Mouse (Mus musculus): ENCODE data around the gene Srgap2.

The Srgap2 gene

DNA sequence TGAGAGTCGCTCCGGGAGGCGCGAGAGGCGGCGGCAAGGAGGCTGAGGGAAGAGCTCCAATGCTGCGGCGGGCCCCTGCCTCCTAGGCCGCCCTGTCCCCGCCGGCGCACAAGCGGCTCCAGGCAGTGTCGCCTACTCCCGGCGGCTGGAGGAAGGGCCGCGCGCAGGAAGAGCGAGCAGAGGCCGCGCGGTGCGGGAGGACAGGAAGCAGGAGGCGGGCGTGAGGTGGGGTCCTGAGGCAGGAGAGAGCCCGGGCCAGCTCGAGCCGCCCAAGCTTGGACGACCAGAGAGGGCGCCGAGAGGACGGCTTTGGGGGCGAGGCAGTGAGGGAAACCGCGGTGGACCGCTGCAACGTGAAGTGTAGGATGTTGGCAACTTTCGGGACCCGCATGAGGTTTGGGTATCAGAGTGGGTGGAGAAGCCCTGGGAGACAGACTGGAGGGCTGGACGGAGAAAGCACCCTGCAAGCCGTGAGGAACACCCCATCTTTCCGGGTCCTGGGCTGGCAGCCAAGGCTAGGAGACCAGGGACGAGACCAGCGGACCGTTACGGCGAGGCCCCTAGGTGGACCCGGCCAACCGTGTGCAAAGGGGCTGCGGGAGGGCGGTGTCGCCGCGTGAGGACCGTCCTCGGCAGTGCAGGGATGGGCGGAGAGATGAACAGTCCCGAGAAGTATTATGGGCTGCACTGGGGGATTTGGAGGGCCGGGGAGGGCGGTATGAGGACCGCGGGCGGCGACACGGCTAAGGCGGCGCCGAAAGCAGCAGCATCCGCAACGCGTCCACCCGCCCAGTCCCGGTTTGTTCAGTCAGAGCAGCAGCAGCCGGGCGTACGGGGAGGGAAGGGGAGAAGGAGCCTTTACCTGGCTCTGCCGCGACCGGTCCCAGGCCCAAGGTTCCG lies 531 bp downstream of the Srgap2 start:
- intact Hi-C loops (cut with DNase I), result loop anchor here (10.0 kb wide), 1 partner anchor 182 kb away; no protein-coding TSS in a partner anchor

- intact Hi-C loops (cut with DNase I), result loop anchor here (10.0 kb wide), 1 partner anchor 181 kb away; no protein-coding TSS in a partner anchor
Measured at GRCm38 (mm10) chr1:131525586-131526271, 1.4 kb downstream of the Srgap2 start.

DNA sequence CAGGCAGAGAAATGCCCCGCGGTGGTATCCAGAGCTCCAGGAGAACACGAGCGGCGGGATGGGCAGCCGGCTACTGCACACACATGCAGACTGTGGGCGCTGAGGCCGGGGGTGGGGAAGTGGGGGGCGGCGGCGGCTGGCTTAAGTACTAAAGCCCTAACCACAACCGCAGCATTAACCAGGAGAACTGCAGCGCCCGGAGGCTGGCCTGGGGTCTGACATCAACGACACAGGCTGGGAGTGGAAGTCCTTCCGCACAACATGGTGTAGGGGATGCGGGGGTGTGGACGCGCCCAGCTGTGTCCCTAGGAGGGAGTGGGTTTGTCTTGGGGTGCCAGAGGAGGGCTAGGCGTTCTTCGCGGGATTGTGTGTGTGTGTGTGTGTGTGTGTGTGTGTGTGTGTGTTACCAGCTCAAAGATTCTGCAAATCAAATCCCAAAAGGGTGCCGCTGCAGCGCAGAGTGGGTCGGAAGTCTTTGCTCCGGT lies 2.0 kb downstream of the Srgap2 start:
- intact Hi-C loops (cut with DNase I), result loop anchor here (10.0 kb wide), 1 partner anchor 180 kb away; no protein-coding TSS in a partner anchor

DNA sequence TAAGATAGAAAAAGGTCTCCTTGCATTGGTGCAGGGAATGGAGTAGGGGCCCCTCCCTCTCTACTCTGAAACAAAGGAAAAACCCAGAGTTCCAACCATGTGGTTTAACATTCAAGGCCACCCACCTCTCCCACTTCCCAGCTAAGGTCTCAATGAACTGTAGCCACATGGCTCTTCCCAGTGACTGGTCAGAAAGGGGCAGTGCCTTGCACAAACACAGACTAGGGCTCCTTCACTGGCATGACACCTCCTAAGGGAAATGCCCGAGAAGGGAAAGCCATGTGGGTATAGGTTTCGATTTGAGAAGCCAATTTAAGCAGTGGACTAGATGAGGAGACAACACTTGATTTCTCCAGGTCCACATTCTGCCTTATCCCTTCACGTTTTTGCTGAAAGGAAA lies 3.4 kb downstream of the Srgap2 start:
- intact Hi-C loops (cut with DNase I), result loop anchor here (10.0 kb wide), 1 partner anchor 179 kb away; no protein-coding TSS in a partner anchor

GRCm38 (mm10) chr1:131516588-131516987 lies 10.6 kb downstream of the Srgap2 start:
- intact Hi-C loops (cut with DNase I), result no loop called here

DNA sequence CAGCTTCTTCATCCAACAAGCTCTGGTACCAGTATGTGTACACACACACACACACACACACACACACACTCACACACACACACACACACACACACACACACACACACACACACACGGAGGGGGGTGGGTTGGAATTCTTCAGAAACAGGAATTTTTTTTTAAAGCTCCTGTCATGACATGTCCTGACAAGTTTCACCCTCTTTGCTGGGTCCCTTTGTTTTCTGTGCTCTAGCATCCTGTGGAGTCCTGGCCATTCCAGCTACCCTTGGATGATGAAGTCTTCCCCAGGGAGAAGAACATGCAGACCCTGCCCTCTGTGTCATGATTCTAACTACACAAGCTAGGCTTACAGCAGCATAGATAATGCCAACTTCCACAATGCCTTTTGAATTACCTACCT lies 13.0 kb downstream of the Srgap2 start:
- intact Hi-C loops (cut with DNase I), result no loop called here

DNA sequence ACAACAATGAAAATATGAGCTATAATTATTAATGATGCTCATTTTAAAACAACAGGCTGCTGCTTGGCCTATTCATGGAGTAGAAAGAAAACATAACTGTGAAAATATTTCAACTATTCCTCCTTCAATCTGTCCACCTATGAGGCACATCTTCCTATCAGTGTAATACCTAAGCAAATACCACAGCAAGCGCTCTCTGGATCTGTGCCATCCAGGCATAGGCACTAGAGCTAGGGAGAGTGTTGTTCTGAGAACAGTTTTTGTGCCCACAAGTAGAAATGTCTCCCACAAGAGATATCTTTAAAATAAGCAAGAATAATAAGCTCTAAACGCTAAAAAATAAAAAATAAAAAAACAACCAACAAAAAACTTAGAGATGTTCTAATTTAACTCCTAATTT lies 14.0 kb downstream of the Srgap2 start:
- intact Hi-C loops (cut with DNase I), result no loop called here

GRCm38 (mm10) chr1:131511661-131512500 lies 15.3 kb downstream of the Srgap2 start:
- intact Hi-C loops (cut with DNase I), result no loop called here

- intact Hi-C loops (cut with DNase I), result no loop called here
Measured at GRCm38 (mm10) chr1:131511131-131511530, 16.0 kb downstream of the Srgap2 start.

GRCm38 (mm10) chr1:131501681-131502080 lies 25.5 kb downstream of the Srgap2 start:
- intact Hi-C loops (cut with DNase I), result no loop called here

GRCm38 (mm10) chr1:131498231-131498630 lies 28.9 kb downstream of the Srgap2 start:
- intact Hi-C loops (cut with DNase I), result no loop called here

DNA sequence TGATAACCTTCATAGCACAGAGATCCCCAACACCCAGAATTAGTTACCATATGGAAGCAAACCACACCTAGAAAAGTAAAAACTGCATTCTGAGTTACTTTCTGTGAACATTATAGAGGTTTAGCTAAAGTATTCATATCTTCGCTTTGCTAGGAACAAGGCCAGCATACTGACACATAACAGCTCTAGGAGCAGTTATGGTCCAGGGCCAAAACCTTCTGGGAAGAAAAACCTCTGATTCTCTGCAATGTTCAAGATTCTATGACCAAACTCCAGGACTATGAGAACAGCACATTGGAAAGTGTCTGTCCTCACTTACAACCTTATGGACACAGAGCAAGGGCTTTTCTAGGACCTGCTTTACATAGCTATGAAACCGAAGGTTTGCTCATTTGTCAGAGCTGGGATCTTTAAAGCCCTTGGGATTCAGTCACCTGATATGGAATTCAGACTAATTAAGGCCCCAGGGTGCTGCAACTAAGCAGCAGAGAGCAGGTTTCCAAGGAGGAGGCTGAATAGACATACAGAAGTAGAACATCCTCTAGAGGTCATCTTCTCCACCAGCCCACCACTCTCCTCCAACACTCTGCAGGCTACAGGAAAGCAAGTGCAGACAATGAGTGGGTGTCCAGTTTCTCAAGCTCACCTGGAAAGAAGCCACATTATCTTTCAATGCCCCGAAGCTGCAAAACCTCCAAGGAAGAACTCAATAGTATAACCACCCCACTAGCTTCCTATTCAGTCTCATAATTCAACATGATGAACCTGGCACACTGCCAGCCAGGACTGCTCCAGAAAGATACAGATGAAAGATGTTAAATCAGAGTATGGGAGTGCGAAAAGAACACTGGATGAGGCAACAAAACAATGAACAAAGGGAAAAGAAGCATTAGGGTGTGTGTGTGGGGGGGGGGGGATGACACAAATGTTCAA lies 32.9 kb downstream of the Srgap2 start:
- intact Hi-C loops (cut with DNase I), result no loop called here

- intact Hi-C loops (cut with DNase I), result no loop called here
Measured at GRCm38 (mm10) chr1:131492360-131492759, 34.8 kb downstream of the Srgap2 start.

- intact Hi-C loops (cut with DNase I), result no loop called here
Measured at GRCm38 (mm10) chr1:131491579-131491978, 35.6 kb downstream of the Srgap2 start.

GRCm38 (mm10) chr1:131489312-131489711 lies 37.8 kb downstream of the Srgap2 start:
- intact Hi-C loops (cut with DNase I), result no loop called here

DNA sequence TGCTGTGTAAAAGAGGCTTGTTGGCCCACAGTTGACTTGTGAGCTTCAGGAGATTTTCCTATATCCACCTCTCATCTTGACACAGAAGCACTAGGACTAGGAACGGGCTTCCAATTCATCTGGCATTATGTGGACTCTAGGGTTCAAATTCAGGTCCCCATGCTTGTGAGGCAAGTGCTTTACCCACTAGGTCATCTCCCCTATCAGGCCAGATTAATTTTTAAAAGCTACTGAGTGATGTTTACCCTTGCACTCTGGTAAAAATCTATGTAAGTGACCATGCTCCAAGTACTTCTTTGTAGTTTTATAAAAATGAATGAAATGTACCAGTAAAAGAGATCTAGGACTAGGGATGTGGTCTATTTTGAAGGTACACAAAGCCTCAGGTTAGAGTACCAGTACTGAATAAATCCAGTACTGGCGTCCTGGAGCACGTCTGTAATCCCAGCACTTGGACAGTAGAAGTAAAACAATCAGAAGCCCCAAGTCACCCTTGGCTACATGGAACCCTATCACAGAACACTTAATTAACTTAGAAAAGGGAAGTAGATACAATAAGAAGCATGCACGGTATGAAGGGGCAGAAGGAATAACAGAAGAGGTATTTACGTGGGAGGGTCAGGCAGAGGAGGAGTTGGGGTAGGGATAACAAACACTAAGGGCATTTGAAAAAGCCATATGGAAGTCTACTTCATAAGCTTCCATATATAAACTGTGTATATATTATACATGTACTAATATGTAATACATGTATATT lies 40.9 kb downstream of the Srgap2 start:
- intact Hi-C loops (cut with DNase I), result no loop called here

DNA sequence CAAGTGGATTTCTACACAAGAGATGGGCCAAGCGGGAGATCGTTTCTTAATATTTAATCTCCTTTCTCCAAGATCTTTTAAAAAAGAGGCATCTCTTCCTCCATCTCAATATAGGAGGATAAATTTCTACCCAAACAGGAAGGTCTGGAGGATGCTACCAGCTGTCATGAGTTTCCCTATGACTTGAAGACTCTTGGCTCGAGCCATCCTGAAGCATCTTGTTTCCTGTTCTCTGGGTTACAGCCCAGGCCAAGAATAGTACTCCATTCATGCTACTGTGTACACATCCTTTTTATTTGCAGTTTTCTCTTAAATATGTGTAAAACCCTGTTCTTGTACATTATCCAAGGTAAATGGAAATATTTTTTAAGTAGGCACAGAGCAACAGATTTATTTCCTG lies 44.9 kb downstream of the Srgap2 start:
- intact Hi-C loops (cut with DNase I), result no loop called here

DNA sequence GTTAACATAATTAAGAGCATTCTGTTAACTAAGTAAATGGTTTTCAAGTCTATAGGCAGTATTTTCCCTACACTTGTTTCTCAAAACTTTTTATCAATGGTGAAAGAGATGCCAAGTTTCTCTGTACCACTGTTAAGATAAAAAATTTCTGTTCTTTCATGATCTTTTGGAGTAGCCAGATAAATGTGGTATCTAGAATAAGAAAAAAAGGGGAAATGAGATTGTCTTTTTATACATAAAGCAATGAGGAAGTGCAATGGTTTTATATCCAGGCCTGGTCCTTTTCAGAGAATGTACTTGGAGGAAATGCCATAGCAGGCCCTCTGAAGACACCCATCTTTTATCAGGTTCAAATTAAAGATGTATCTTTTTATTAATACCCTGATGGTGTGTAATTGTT lies 45.8 kb downstream of the Srgap2 start:
- intact Hi-C loops (cut with DNase I), result no loop called here

GRCm38 (mm10) chr1:131478770-131479305 lies 48.3 kb downstream of the Srgap2 start:
- intact Hi-C loops (cut with DNase I), result no loop called here
